Comparison of ENCODE assay signal across 12 mouse cellular contexts in genomic region chr8:118034051-118034450, GRCm38 (mm10).
DNase-seq lines count a peak whose midpoint lies in the region; ATAC-seq lines count a peak whose summit lies in the region.
"Had no signal": no experiment of that assay in that cellular context is flagged by ENCODE, and none has a peak within 500 bp of the region (broad histone marks: within the 10 kb centered on the region; RNA-seq: fewer than 3 reads in every experiment).

No protein-coding gene starts in this region.

- 0 out of 2 replicates have a peak overlapping the region, but pooled peaks have one; percentile 7 for H3K4me2 ChIP-seq in midbrain, embryonic 12.5 days (replicated peaks)
- H3K4me2 ChIP-seq: limb, embryonic 15.5 days; lung, embryonic 14.5 days had no signal

- WGBS in midbrain, embryonic 12.5 days, result 48% methylated on average over 13 of the region's 13 CpGs
- WGBS in limb, embryonic 10.5 days, result 83% methylated on average over 13 of the region's 13 CpGs

- no peak for ATAC-seq in midbrain, embryonic 12.5 days (ENCODE audit: low FRiP score, low read depth)

- no peaks in the 10 kb centered on the region for H3K36me3 ChIP-seq in midbrain, embryonic 12.5 days
- H3K36me3 ChIP-seq in limb, embryonic 10.5 days, result no peaks in the 10 kb centered on the region
- H3K36me3 ChIP-seq: limb, embryonic 15.5 days had no signal

- H3K4me1 ChIP-seq in midbrain, embryonic 12.5 days, result peaks cover 12% of the 10 kb centered on the region; the same call in 1 of the 2 replicates
- H3K4me1 ChIP-seq in limb, embryonic 10.5 days, result peaks cover 7% of the 10 kb centered on the region; the same call in 1 of the 2 replicates
- H3K4me1 ChIP-seq: limb, embryonic 15.5 days had no signal

- DNase-seq in cerebellum, adult 9-11 months, result peak; percentile 2
- no peak for DNase-seq in cerebellum, adult 11 months
- DNase-seq in right cerebral cortex, postnatal 4 days, result peak; percentile 20
- DNase-seq in right cerebral cortex, adult 18-20 months, result no peak
- no peak for DNase-seq in adrenal gland, adult (ENCODE audit: inconsistent age in 2 of 2, low spot score in 1 of 2)
- DNase-seq in limb, embryonic 10.5 days (ENCODE audit: low spot score), result no peak
- DNase-seq in adrenal gland, postnatal 25 days, result no peak
- DNase-seq: kidney, adult 18-20 months; lung, embryonic 14.5 days; thymus, postnatal 14 days had no signal

- H3K27me3 ChIP-seq in midbrain, embryonic 12.5 days, result no peaks in the 10 kb centered on the region
- H3K27me3 ChIP-seq in limb, embryonic 10.5 days (ENCODE audit: low read depth, poor library complexity, severe bottlenecking), result no peaks in the 10 kb centered on the region
- H3K27me3 ChIP-seq: limb, embryonic 15.5 days had no signal

- H3K27ac ChIP-seq in midbrain, embryonic 12.5 days (replicated peaks), result peak overlapping the region; percentile 63; the same call in 1 of the 2 replicates
- no peak overlapping the region for H3K27ac ChIP-seq in limb, embryonic 10.5 days
- H3K27ac ChIP-seq: limb, embryonic 15.5 days had no signal

- no peak overlapping the region for H3K9ac ChIP-seq in midbrain, embryonic 12.5 days (replicated peaks)
- H3K9ac ChIP-seq: limb, embryonic 15.5 days; lung, embryonic 14.5 days had no signal

- H3K9me3 ChIP-seq in midbrain, embryonic 12.5 days, result no peaks in the 10 kb centered on the region
- H3K9me3 ChIP-seq in limb, embryonic 10.5 days (replicated peaks), result no peaks in the 10 kb centered on the region
- H3K9me3 ChIP-seq: limb, embryonic 15.5 days had no signal

- H3K4me3 ChIP-seq in midbrain, embryonic 12.5 days, result no peak overlapping the region
- no peak overlapping the region for H3K4me3 ChIP-seq in limb, embryonic 10.5 days
- H3K4me3 ChIP-seq: limb, embryonic 15.5 days had no signal

Comparison
In these comparisons a context has a peak if more than half of its experiments do, and no peak if none do; other contexts are left out.
1. DNase-seq: peak in cerebellum, adult 9-11 months (single experiment) and right cerebral cortex, postnatal 4 days (single experiment); none in cerebellum, adult 11 months (single experiment), right cerebral cortex, adult 18-20 months (single experiment), adrenal gland, adult (0 of 2), limb, embryonic 10.5 days (single experiment) and adrenal gland, postnatal 25 days (single experiment).